Mouse (Mus musculus) embryonic facial prominence, embryonic 13.5 days (tissue): ENCODE results near the gene Rep15. TPM values are rescaled to one million over a fixed set of nuclear protein-coding genes. Genes with fewer than 3 reads are reported as not detected.
A peak's percentile ranks its signal among the peaks of the same experiment; 100 is the strongest.

Experiments
- ATAC-seq: fragments of 200-750 bp; cut with Nextera tagmentation; 2 replicates; pipeline ENCODE4 v1.8.0; 2017; ENCODE audit warnings: low read depth; ENCODE audit not compliant: insufficient number of reproducible peaks, insufficient read depth, low FRiP score, low TSS enrichment
- H3K27ac ChIP-seq: fragments of 300-500 bp; sonication (generic); 2 replicates; pipeline ENCODE4 v1.5.1; 2015; ENCODE audit warnings: moderate library complexity, mild to moderate bottlenecking, inconsistent platforms
- H3K27me3 ChIP-seq: fragments of 300-500 bp; sonication (generic); 2 replicates; pipeline ENCODE4 v1.6.1; 2015; ENCODE audit warnings: mild to moderate bottlenecking, inconsistent platforms
- H3K36me3 ChIP-seq: fragments of 300-500 bp; sonication (generic); 2 replicates; pipeline ENCODE4 v1.6.1; 2015; ENCODE audit warnings: mild to moderate bottlenecking, inconsistent platforms
- H3K4me1 ChIP-seq: fragments of 300-500 bp; sonication (generic); 2 replicates; pipeline ENCODE4 v1.6.1; 2015; ENCODE audit warnings: inconsistent platforms
- H3K4me2 ChIP-seq: fragments of 300-500 bp; sonication (generic); 2 replicates; pipeline ENCODE4 v1.6.1; 2015; ENCODE audit warnings: moderate library complexity, mild to moderate bottlenecking, inconsistent platforms
- H3K4me3 ChIP-seq: fragments of 300-500 bp; sonication (generic); 2 replicates; pipeline ENCODE4 v1.5.1; 2015; ENCODE audit warnings: mild to moderate bottlenecking, inconsistent platforms
- H3K9ac ChIP-seq: fragments of 300-500 bp; sonication (generic); 2 replicates; pipeline ENCODE4 v1.6.1; 2015; ENCODE audit warnings: mild to moderate bottlenecking, inconsistent platforms
- H3K9me3 ChIP-seq: fragments of 300-500 bp; sonication (generic); 2 replicates; pipeline ENCODE4 v1.6.1; 2016; ENCODE audit warnings: inconsistent platforms
- WGBS: fragments of 180-500 bp; shearing (Covaris S2); methylation state at CpG from one replicate; pipeline ENCODE4 v1.1.7; 2015; ENCODE audit warnings: mixed read lengths; 5-methylcytosine and 5-hydroxymethylcytosine counted together
- polyA plus RNA-seq: library from polyadenylated mRNA; unstranded; fragments of >200 nt; fragmentation: Nextera tagmentation; extraction: Ambion mirVana; gene quantifications from 2 replicates; pipeline ENCODE4 v1.2.1, GENCODE M21; 2015

Rep15 gene
- 1.3 and 1.7 TPM in 2 replicates for polyA plus RNA-seq

DNA sequence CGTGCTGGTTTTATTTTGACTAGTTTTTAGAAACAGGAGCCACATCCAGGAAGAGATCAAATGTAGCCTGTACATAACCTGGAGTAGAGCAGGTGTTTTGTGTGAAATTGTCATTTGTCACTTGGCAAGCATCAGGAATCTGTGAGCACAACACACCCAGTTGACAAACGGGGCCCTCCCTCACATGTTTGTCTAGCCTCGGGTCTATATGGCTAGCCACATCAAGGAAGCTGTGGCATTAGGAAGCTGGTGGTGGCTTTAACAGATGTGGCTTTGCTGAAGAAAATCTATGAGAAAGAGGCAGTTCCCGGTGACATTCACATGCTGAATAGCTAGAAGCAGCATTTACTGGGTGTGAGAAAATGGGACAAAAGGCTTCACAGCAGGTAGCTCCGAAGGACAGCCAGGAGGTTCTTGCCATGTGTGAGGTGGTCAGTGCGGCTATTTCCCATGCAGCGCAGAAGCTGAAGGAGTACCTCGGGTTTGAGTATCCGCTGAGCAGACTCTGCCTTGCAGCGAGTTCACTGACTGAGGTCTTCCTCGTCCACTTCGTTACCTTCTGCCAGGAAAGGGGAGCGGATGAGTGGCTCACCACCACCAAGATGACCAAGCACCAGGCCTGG, at the start of gene Rep15:
Gene Rep15, plus strand, starts transcription at position 282 of the 623 bp plus-strand sequence.
- H3K27ac ChIP-seq, result no peak within 1 kb of the TSS
- H3K4me2 ChIP-seq, result no peak within 1 kb of the TSS
- H3K27me3 ChIP-seq, result no peaks in the 10 kb centered on the region
- H3K9ac ChIP-seq, result no peak within 1 kb of the TSS
- H3K4me3 ChIP-seq, result no peak within 1 kb of the TSS
- H3K9me3 ChIP-seq, result no peaks in the 10 kb centered on the region
- WGBS, result 67% methylated on average over 13 of the region's 13 CpGs
- no peaks in the 10 kb centered on the region for H3K4me1 ChIP-seq
- H3K36me3 ChIP-seq, result peaks cover 48% of the 10 kb centered on the region
- ATAC-seq, result no peak

DNA sequence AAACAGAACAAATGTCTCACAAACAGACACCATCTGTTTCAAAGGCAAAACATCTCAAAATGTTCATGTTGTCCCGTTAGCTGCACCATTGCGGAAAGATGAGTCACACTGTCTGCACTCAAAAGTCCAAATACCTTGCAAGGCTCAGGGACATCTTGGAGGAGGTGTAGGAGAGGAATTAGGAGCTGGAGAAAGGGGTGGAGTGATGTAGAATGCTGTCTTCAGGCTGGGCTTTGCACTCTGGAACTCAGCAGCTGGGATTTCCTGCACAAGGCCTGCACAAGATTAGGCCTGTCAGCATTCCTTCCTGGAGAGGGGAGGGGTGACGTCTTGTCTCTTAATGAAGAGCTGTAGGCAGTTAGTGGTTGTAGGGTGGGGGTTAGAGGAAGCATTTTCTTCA, 47.8 kb upstream of the Rep15 start:
- WGBS, result 50% methylated on average over 3 of the region's 3 CpGs
- ATAC-seq, result no peak
- Histone ChIP-seq H3K36me3 (peaks cover 23% of the 10 kb centered on the region), H3K4me1 (peaks cover 5% of the 10 kb centered on the region; the same call in 1 of the 2 replicates), H3K4me2 (no peak overlapping the region), H3K27ac (no peak overlapping the region), H3K27me3 (no peaks in the 10 kb centered on the region), H3K9me3 (no peaks in the 10 kb centered on the region), H3K9ac (no peak overlapping the region), H3K4me3 (no peak overlapping the region)

GRCm38 (mm10) chr6:146994236-146994635, 38.1 kb upstream of the Rep15 start:
- ATAC-seq, result no peak
- no peak overlapping the region for H3K4me2 ChIP-seq
- 45% methylated on average over 5 of the region's 5 CpGs for WGBS
- no peak overlapping the region for H3K27ac ChIP-seq
- 0 out of 2 replicates have a peak, but pooled peaks cover 9% of the 10 kb centered on the region for H3K4me1 ChIP-seq
- H3K4me3 ChIP-seq, result no peak overlapping the region
- peaks cover 38% of the 10 kb centered on the region for H3K36me3 ChIP-seq
- H3K27me3 ChIP-seq, result no peaks in the 10 kb centered on the region
- no peak overlapping the region for H3K9ac ChIP-seq
- no peaks in the 10 kb centered on the region for H3K9me3 ChIP-seq

DNA sequence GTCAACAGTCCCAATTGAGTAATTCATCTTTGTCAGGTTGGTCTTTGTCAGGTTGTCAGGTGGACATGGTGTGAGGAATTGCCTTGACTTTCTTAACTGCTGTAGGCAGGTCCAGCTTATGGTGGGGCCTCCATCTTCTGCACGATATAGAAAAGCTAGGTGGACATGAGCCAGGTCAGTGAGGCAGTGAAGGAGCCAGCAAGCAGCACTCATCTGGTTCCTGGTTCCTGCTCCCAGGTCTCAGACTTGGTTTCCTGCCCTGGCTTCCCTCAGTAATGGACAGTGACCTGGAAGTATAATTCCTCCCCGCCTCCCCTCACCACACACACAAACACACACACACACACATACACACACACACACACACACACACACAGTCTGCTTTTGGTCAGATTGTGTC, 37.0 kb upstream of the Rep15 start:
- Histone ChIP-seq H3K4me2 (no peak overlapping the region), H3K9me3 (no peaks in the 10 kb centered on the region), H3K27me3 (no peaks in the 10 kb centered on the region), H3K4me3 (no peak overlapping the region), H3K27ac (no peak overlapping the region), H3K9ac (no peak overlapping the region), H3K36me3 (peaks cover 46% of the 10 kb centered on the region), H3K4me1 (0 out of 2 replicates have a peak, but pooled peaks cover 9% of the 10 kb centered on the region)
- ATAC-seq, result no peak
- 92% methylated on average over 2 of the region's 2 CpGs for WGBS

GRCm38 (mm10) chr6:146995878-146996277, 36.5 kb upstream of the Rep15 start:
- no peak overlapping the region for H3K4me2 ChIP-seq
- H3K9ac ChIP-seq, result no peak overlapping the region
- H3K9me3 ChIP-seq, result no peaks in the 10 kb centered on the region
- H3K27me3 ChIP-seq, result no peaks in the 10 kb centered on the region
- WGBS, result 89% methylated on average over 6 of the region's 6 CpGs
- H3K27ac ChIP-seq, result no peak overlapping the region
- no peak overlapping the region for H3K4me3 ChIP-seq
- no peak for ATAC-seq
- H3K4me1 ChIP-seq, result 0 out of 2 replicates have a peak, but pooled peaks cover 9% of the 10 kb centered on the region
- peaks cover 43% of the 10 kb centered on the region for H3K36me3 ChIP-seq

- no peak overlapping the region for H3K27ac ChIP-seq
- ATAC-seq, result no peak
- H3K27me3 ChIP-seq, result no peaks in the 10 kb centered on the region
- H3K4me2 ChIP-seq, result no peak overlapping the region
- H3K36me3 ChIP-seq, result peaks cover 52% of the 10 kb centered on the region
- H3K9ac ChIP-seq, result no peak overlapping the region
- H3K4me1 ChIP-seq, result 0 out of 2 replicates have a peak, but pooled peaks cover 9% of the 10 kb centered on the region
- 86% methylated on average over 6 of the region's 6 CpGs for WGBS
- H3K9me3 ChIP-seq, result no peaks in the 10 kb centered on the region
- no peak overlapping the region for H3K4me3 ChIP-seq
These were observed 35.4 kb upstream of the Rep15 start for GRCm38 (mm10) chr6:146997006-146997405.

DNA sequence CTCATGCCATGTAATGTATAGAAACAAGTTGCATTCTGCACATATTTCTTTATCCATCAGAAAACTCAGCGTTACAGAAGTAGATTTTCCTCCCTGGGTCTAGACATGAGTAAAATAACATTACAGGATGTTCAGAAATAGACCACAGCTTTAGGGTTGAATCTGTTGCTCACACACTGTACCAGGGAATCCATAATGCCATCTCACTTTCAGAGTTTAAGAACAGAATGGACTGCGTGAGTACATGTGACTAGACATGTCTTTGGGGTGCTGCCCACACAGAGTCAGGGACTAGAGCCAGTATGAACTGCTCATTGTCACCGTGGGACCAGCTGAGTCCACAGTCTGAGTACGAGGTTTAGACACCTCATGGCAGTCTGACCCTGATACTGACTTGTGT, 33.7 kb upstream of the Rep15 start:
- Histone ChIP-seq H3K4me3 (no peak overlapping the region), H3K27ac (no peak overlapping the region), H3K36me3 (peaks cover 57% of the 10 kb centered on the region), H3K9ac (no peak overlapping the region), H3K4me1 (no peaks in the 10 kb centered on the region), H3K9me3 (no peaks in the 10 kb centered on the region), H3K27me3 (no peaks in the 10 kb centered on the region), H3K4me2 (no peak overlapping the region)
- ATAC-seq, result no peak
- WGBS, result 90% methylated on average over 4 of the region's 4 CpGs

- 83% methylated on average over 9 of the region's 9 CpGs for WGBS
- H3K4me2 ChIP-seq, result no peak overlapping the region
- no peak overlapping the region for H3K9ac ChIP-seq
- H3K27me3 ChIP-seq, result no peaks in the 10 kb centered on the region
- no peak overlapping the region for H3K4me3 ChIP-seq
- H3K4me1 ChIP-seq, result no peaks in the 10 kb centered on the region
- H3K27ac ChIP-seq, result no peak overlapping the region
- no peak for ATAC-seq
- no peaks in the 10 kb centered on the region for H3K9me3 ChIP-seq
- peaks cover 62% of the 10 kb centered on the region for H3K36me3 ChIP-seq
These were observed 33.1 kb upstream of the Rep15 start for GRCm38 (mm10) chr6:146999302-146999701.

DNA sequence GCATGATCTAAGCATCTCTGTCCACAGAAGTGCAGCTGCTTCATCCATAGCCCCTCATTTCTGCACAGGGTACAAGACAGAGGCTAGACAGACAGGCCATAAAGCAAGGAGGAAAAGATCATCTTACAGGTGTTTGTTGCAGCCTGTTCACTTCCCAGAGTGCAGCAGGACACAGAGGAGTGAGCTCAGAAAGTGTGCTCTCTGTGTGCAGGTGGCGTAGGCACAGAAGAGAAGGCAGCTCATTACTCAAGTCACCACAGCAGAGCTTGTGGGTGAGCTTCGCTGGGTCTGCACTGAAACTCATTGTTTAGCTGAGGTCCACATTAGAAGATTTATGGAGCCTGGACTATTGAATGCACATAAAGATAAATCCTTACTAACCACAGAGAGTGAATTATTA, 32.6 kb upstream of the Rep15 start:
- no peak for ATAC-seq
- WGBS, result 81% methylated on average over 2 of the region's 2 CpGs
- no peak overlapping the region for H3K4me2 ChIP-seq
- H3K27ac ChIP-seq, result no peak overlapping the region
- no peaks in the 10 kb centered on the region for H3K9me3 ChIP-seq
- no peak overlapping the region for H3K9ac ChIP-seq
- H3K27me3 ChIP-seq, result no peaks in the 10 kb centered on the region
- no peaks in the 10 kb centered on the region for H3K4me1 ChIP-seq
- no peak overlapping the region for H3K4me3 ChIP-seq
- H3K36me3 ChIP-seq, result peaks cover 62% of the 10 kb centered on the region

DNA sequence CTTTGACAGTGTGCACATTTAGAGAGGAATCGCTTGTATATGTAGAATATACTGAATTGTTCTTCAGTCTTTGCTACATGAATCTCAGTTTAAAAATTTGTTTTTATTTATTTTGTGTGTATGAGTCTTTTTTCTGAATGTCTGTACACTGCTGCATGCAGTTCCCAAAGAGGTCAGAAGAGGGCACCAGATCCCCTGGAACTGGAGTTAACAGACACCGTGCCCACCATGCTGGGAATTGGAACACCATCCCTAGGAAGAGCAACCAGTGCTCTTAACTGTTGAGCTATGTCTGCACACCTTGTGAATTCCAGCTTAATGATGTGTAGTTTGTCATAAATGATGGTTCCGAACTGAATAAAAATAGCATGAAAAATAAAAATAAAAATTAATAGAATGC, 24.2 kb upstream of the Rep15 start:
- Histone ChIP-seq H3K9me3 (no peaks in the 10 kb centered on the region), H3K4me3 (no peak overlapping the region), H3K36me3 (peaks cover 51% of the 10 kb centered on the region), H3K4me2 (no peak overlapping the region), H3K27ac (no peak overlapping the region), H3K4me1 (peaks cover 24% of the 10 kb centered on the region), H3K9ac (no peak overlapping the region), H3K27me3 (no peaks in the 10 kb centered on the region)
- 64% methylated on average over 3 of the region's 3 CpGs for WGBS
- ATAC-seq, result no peak

GRCm38 (mm10) chr6:147010358-147010757, 22.0 kb upstream of the Rep15 start:
- Histone ChIP-seq H3K36me3 (peaks cover 57% of the 10 kb centered on the region), H3K4me1 (peaks cover 24% of the 10 kb centered on the region), H3K9ac (no peak overlapping the region), H3K4me3 (no peak overlapping the region), H3K4me2 (no peak overlapping the region), H3K9me3 (no peaks in the 10 kb centered on the region), H3K27me3 (no peaks in the 10 kb centered on the region), H3K27ac (peak overlapping the region; percentile 48; the same call in 1 of the 2 replicates)
- WGBS, result 71% methylated on average over 6 of the region's 6 CpGs
- no peak for ATAC-seq

- ATAC-seq, result no peak
- Histone ChIP-seq H3K27me3 (no peaks in the 10 kb centered on the region), H3K9me3 (no peaks in the 10 kb centered on the region), H3K4me1 (peaks cover 24% of the 10 kb centered on the region), H3K36me3 (peaks cover 58% of the 10 kb centered on the region), H3K27ac (peak overlapping the region; percentile 64), H3K4me2 (peak overlapping the region; percentile 9; the same call in 1 of the 2 replicates), H3K4me3 (no peak overlapping the region), H3K9ac (0 out of 2 replicates have a peak overlapping the region, but pooled peaks have one; percentile 16)
- 71% methylated on average over 15 of the region's 15 CpGs for WGBS
These were observed 21.4 kb upstream of the Rep15 start for GRCm38 (mm10) chr6:147010811-147011520.
